Mouse (Mus musculus): ENCODE results near the gene Art3. TPM values are rescaled to one million over a fixed set of nuclear protein-coding genes. Genes with fewer than 3 reads are reported as not detected.
A peak's percentile ranks its signal among the peaks of the same experiment; 100 is the strongest.

The Art3 gene
- polyA plus RNA-seq, 1 experiment, result 0.39 TPM

DNA sequence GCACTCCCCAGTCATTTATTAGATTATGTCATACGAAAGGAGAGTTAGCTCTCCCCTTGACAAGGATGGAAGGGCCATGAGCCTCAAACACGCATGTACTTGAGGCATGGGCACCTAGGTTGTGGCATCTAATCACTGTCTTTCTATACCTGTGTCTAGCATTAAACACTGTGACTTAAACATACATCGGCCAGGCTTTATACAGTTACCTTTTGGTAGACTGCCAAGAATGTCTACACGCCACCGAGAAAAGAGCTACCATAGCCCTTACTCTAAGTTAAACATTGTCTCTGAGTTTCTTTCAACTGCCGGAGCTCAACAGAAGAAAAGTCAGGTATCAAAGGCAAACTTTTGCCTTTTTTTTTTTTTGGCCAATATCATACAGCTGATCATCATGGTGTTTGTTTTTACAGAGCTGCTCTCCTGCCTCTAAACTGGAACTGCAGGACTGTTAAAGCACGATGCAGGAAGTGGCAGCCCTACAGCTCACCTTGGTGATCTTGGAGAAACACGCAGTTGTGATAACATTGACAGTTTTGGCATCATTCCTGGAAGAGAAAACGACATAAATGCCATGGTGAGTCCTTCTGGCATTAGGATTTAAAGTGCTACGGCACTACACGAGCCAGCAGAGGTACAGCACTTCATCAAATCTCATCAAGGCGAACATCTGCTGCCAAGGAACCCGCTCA is 29.3 kb upstream of the Art3 start:
- Histone ChIP-seq H3K79me2 (ENCODE audit: control insufficient read depth, insufficient read depth) (peaks cover 20% of the 10 kb centered on the region), H3K27me3 (ENCODE audit: control insufficient read depth, insufficient read depth, insufficient read length) (no peaks in the 10 kb centered on the region), H3K36me3 (ENCODE audit: control insufficient read depth, insufficient read depth) (peaks cover 65% of the 10 kb centered on the region), H3K4me3 (ENCODE audit: insufficient read depth, poor library complexity, severe bottlenecking) (no peak overlapping the region), H3K79me3 (ENCODE audit: low read depth) (peaks cover 11% of the 10 kb centered on the region), H3ac (ENCODE audit: control insufficient read depth, insufficient read length, low read depth) (no peak overlapping the region)
- TF ChIP-seq MAX (IDR thresholded peaks at IDR 0.05) (no peak), CTCF (IDR thresholded peaks at IDR 0.05; ENCODE audit: control insufficient read depth, insufficient read depth, insufficient read length) (no peak), MYOG (IDR thresholded peaks at IDR 0.05; ENCODE audit: control insufficient read depth, extremely low read depth, insufficient read length) (no peak), CEBPB (IDR thresholded peaks at IDR 0.05; ENCODE audit: low read depth) (no peak), MYOD1 (IDR thresholded peaks at IDR 0.05; ENCODE audit: control insufficient read depth, insufficient read length, low read depth) (no peak), USF1 (IDR thresholded peaks at IDR 0.05; ENCODE audit: low read depth) (no peak)

DNA sequence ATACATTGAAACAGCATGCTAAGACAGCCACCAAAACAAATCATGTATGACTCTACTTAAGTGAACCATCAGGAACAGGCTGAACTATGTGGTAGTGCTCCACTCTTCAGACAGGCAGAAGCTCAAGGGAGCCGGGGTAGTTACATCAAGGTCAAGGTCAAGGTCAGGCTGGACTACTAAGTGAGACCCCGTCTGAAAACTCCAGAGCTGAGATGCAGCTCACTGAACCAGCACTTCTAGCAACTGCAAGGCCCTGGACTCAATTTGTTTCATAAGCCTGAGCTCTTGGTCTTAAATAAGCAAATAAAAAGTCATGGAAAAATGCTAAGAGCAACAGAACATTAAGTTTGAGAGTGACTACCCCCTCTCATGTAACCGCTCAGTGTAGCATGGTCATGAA is 27.3 kb upstream of the Art3 start:
- peaks cover 65% of the 10 kb centered on the region for H3K36me3 ChIP-seq (ENCODE audit: control insufficient read depth, insufficient read depth)
- H3K4me3 ChIP-seq (ENCODE audit: insufficient read depth, poor library complexity, severe bottlenecking), result no peak overlapping the region
- H3ac ChIP-seq (ENCODE audit: control insufficient read depth, insufficient read length, low read depth), result no peak overlapping the region
- peaks cover 40% of the 10 kb centered on the region for H3K79me2 ChIP-seq (ENCODE audit: control insufficient read depth, insufficient read depth)
- no peak for TF ChIP-seq MYOG (IDR thresholded peaks at IDR 0.05; ENCODE audit: control insufficient read depth, extremely low read depth, insufficient read length)
- H3K79me3 ChIP-seq (ENCODE audit: low read depth), result peaks cover 30% of the 10 kb centered on the region
- no peaks in the 10 kb centered on the region for H3K27me3 ChIP-seq (ENCODE audit: control insufficient read depth, insufficient read depth, insufficient read length)

DNA sequence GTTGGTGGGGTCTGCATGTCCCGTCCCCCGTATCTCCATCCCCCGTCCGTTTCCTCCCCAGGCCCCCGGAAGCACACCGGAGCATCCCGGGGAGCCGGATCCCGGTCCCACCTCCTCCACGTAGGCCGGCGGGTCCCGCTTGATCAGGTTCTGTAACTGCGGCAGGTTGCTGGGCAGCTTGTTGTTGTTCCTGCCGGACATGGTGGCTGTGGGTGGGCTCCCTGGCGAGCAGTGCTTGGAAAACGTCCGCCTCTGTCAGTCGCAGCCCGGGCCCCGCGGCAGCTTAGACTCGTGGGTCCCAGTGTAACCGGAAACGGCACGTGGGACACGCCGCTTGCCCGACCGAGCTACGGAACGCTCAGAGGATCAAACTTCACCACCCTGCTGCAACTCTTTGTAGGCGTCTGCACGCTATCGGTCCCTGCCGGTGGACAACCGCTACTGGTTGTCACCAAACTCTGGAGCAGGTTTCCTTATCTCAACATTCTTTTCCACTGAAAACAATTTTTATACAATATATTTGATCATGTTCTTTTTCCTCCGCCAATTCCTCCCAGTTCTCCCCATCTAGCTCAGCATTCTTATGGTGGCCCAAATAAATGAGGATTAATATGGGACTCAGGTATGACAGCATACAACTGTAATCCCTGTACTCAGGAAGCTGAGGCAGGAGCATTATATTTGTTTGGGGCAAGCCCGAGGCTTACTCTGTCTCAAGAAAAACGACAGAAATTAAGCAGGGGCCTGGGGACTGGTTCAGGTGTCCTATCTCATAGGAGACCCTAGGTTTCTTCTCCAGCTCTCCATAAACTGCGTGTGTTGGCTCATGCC is 21.7 kb upstream of the Art3 start, which contains the start of gene Sdad1:
Gene Sdad1 (minus strand): TSS at position 799 of the 831 bp plus-strand sequence.
- no peaks in the 10 kb centered on the region for H3K27me3 ChIP-seq (ENCODE audit: control insufficient read depth, insufficient read depth, insufficient read length)
- H3ac ChIP-seq (ENCODE audit: control insufficient read depth, insufficient read length, low read depth), result peak within 1 kb of the TSS; percentile 96
- H3K36me3 ChIP-seq (ENCODE audit: control insufficient read depth, insufficient read depth), result peaks cover 19% of the 10 kb centered on the region
- TF ChIP-seq CEBPB (IDR thresholded peaks at IDR 0.05; ENCODE audit: low read depth), result peak; percentile 87
- TF ChIP-seq MAX (IDR thresholded peaks at IDR 0.05), result peak; percentile 96
- TF ChIP-seq USF1 (IDR thresholded peaks at IDR 0.05; ENCODE audit: low read depth), result peak; percentile 63
- TF ChIP-seq FOSL1 (IDR thresholded peaks at IDR 0.05; ENCODE audit: insufficient read depth, low read length, poor library complexity, severe bottlenecking), result no peak
- no peak for TF ChIP-seq MYOD1 (IDR thresholded peaks at IDR 0.05; ENCODE audit: control insufficient read depth, insufficient read length, low read depth)
- TF ChIP-seq CTCF (IDR thresholded peaks at IDR 0.05; ENCODE audit: control insufficient read depth, insufficient read depth, insufficient read length), result no peak
- TF ChIP-seq MYOG (IDR thresholded peaks at IDR 0.05; ENCODE audit: control insufficient read depth, extremely low read depth, insufficient read length), result no peak
- peaks cover 45% of the 10 kb centered on the region for H3K79me2 ChIP-seq (ENCODE audit: control insufficient read depth, insufficient read depth)
- H3K79me3 ChIP-seq (ENCODE audit: low read depth), result peaks cover 33% of the 10 kb centered on the region
- peak within 1 kb of the TSS; percentile 71 for H3K4me3 ChIP-seq (ENCODE audit: insufficient read depth, poor library complexity, severe bottlenecking)

- TF ChIP-seq CEBPB (IDR thresholded peaks at IDR 0.05; ENCODE audit: low read depth) (no peak), USF1 (IDR thresholded peaks at IDR 0.05; ENCODE audit: low read depth) (no peak), MYOD1 (IDR thresholded peaks at IDR 0.05; ENCODE audit: control insufficient read depth, insufficient read length, low read depth) (no peak), MYOG (IDR thresholded peaks at IDR 0.05; ENCODE audit: control insufficient read depth, extremely low read depth, insufficient read length) (no peak), CTCF (IDR thresholded peaks at IDR 0.05; ENCODE audit: control insufficient read depth, insufficient read depth, insufficient read length) (no peak), FOSL1 (IDR thresholded peaks at IDR 0.05; ENCODE audit: insufficient read depth, low read length, poor library complexity, severe bottlenecking) (no peak), MAX (IDR thresholded peaks at IDR 0.05) (no peak)
- no peak overlapping the region for H3ac ChIP-seq (ENCODE audit: control insufficient read depth, insufficient read length, low read depth)
- no peak overlapping the region for H3K4me3 ChIP-seq (ENCODE audit: insufficient read depth, poor library complexity, severe bottlenecking)
These were observed 19.4 kb upstream of the Art3 start for GRCm38 (mm10) chr5:92312046-92312715.

GRCm38 (mm10) chr5:92313776-92314175 is 17.9 kb upstream of the Art3 start:
- Histone ChIP-seq H3K27me3 (ENCODE audit: control insufficient read depth, insufficient read depth, insufficient read length) (no peaks in the 10 kb centered on the region), H3K79me2 (ENCODE audit: control insufficient read depth, insufficient read depth) (peaks cover 10% of the 10 kb centered on the region), H3K36me3 (ENCODE audit: control insufficient read depth, insufficient read depth) (no peaks in the 10 kb centered on the region), H3K79me3 (ENCODE audit: low read depth) (peaks cover 7% of the 10 kb centered on the region), H3ac (ENCODE audit: control insufficient read depth, insufficient read length, low read depth) (no peak overlapping the region), H3K4me3 (ENCODE audit: insufficient read depth, poor library complexity, severe bottlenecking) (no peak overlapping the region)
- TF ChIP-seq FOSL1 (IDR thresholded peaks at IDR 0.05; ENCODE audit: insufficient read depth, low read length, poor library complexity, severe bottlenecking) (no peak), MAX (IDR thresholded peaks at IDR 0.05) (no peak), USF1 (IDR thresholded peaks at IDR 0.05; ENCODE audit: low read depth) (no peak), CTCF (IDR thresholded peaks at IDR 0.05; ENCODE audit: control insufficient read depth, insufficient read depth, insufficient read length) (no peak), MYOG (IDR thresholded peaks at IDR 0.05; ENCODE audit: control insufficient read depth, extremely low read depth, insufficient read length) (no peak), CEBPB (IDR thresholded peaks at IDR 0.05; ENCODE audit: low read depth) (no peak), MYOD1 (IDR thresholded peaks at IDR 0.05; ENCODE audit: control insufficient read depth, insufficient read length, low read depth) (no peak)

More at GRCm38 (mm10) chr5:92312046-92312715, 19.4 kb upstream of the Art3 start:
- H3K79me2 ChIP-seq (ENCODE audit: control insufficient read depth, insufficient read depth), result peaks cover 26% of the 10 kb centered on the region
- H3K27me3 ChIP-seq (ENCODE audit: control insufficient read depth, insufficient read depth, insufficient read length), result no peaks in the 10 kb centered on the region
- peaks cover 6% of the 10 kb centered on the region for H3K36me3 ChIP-seq (ENCODE audit: control insufficient read depth, insufficient read depth)
- H3K79me3 ChIP-seq (ENCODE audit: low read depth), result peaks cover 23% of the 10 kb centered on the region

All from C2C12 (cell line).